Mouse (Mus musculus): ENCODE measurements around the gene Rps15. TPM values are rescaled to one million over a fixed set of nuclear protein-coding genes. Genes with fewer than 3 reads are reported as not detected.

Rps15 gene
- total and polyA plus RNA-seq, 3 experiments: 2,279 to 5,342 (median 2,739) TPM

GRCm38 (mm10) chr10:80255881-80256535, 36.2 kb upstream of the Rps15 start:
- Histone ChIP-seq H3K79me2 (replicated peaks; ENCODE audit: control insufficient read depth, extremely low read depth, insufficient read depth, poor library complexity, severe bottlenecking) (peaks cover 6% of the 10 kb centered on the region), H3K4me2 (ENCODE audit: insufficient read depth, low read depth, poor library complexity, severe bottlenecking) (no peak overlapping the region), H3K27ac (ENCODE audit: insufficient read depth, low read depth) (no peak overlapping the region), H3K4me1 (ENCODE audit: control insufficient read depth in 1 of 2, insufficient read depth in 2 of 2) (peaks cover 4 to 23% of the 10 kb centered on the region in 2 experiments), H3K9me3 (replicated peaks; ENCODE audit: low read length) (no peaks in the 10 kb centered on the region), H3K36me3 (replicated peaks in 1 of 2; ENCODE audit: control insufficient read depth in 1 of 2, insufficient read depth in 1 of 2, low read length in 1 of 2) (peaks cover 68 to 87% of the 10 kb centered on the region in 2 experiments), H3K4me3 (replicated peaks in 1 of 3; ENCODE audit: low read depth in 2 of 3, low read length in 2 of 3, poor library complexity in 1 of 3) (no peak overlapping the region), H3K27me3 (replicated peaks) (no peaks in the 10 kb centered on the region), H3K9ac (ENCODE audit: insufficient read depth, low read depth) (no peak overlapping the region)
- TF ChIP-seq MAZ (IDR thresholded peaks at IDR 0.05; ENCODE audit: low read depth, low read length) (no peak), MAX (IDR thresholded peaks at IDR 0.05; ENCODE audit: low read length) (no peak), USF1 (IDR thresholded peaks at IDR 0.05; ENCODE audit: low read depth, low read length) (no peak), USF2 (conservative IDR thresholded peaks at IDR 0.05; ENCODE audit: low read depth, low read length) (no peak), CTCF (conservative IDR thresholded peaks at IDR 0.05 in 1 of 2, IDR thresholded peaks at IDR 0.05 in 1 of 2; ENCODE audit: low read depth in 2 of 2, low read length in 2 of 2) (no peak), TBP (conservative IDR thresholded peaks at IDR 0.05; ENCODE audit: low read depth, low read length) (no peak)
- dilution Hi-C loops (cut with MboI; ENCODE audit: extremely low pct_ligation_motif_present, extremely low pct_unique_long_range_greater_than_20kb, low sequenced_read_pairs) (no loop called here), in situ Hi-C loops (cut with MboI; ENCODE audit: low pct_ligation_motif_present, low pct_unique_long_range_greater_than_20kb, low sequenced_read_pairs) (no loop called here)
- DNase-seq (ENCODE audit: extremely low read depth): no peak

- dilution Hi-C loops (cut with MboI; ENCODE audit: extremely low pct_ligation_motif_present, extremely low pct_unique_long_range_greater_than_20kb, low sequenced_read_pairs): no loop called here
- H3K4me3 ChIP-seq (replicated peaks in 1 of 3; ENCODE audit: low read depth in 2 of 3, low read length in 2 of 3, poor library complexity in 1 of 3): no peak overlapping the region
- H3K4me1 ChIP-seq (ENCODE audit: control insufficient read depth in 1 of 2, insufficient read depth in 2 of 2): peaks cover 5 to 19% of the 10 kb centered on the region in 2 experiments
- no peaks in the 10 kb centered on the region for H3K79me2 ChIP-seq (replicated peaks; ENCODE audit: control insufficient read depth, extremely low read depth, insufficient read depth, poor library complexity, severe bottlenecking)
- no peak overlapping the region for H3K4me2 ChIP-seq (ENCODE audit: insufficient read depth, low read depth, poor library complexity, severe bottlenecking)
- no peak for DNase-seq (ENCODE audit: extremely low read depth)
- H3K27ac ChIP-seq (ENCODE audit: insufficient read depth, low read depth): no peak overlapping the region
- H3K27me3 ChIP-seq (replicated peaks): no peaks in the 10 kb centered on the region
- no peaks in the 10 kb centered on the region for H3K9me3 ChIP-seq (replicated peaks; ENCODE audit: low read length)
- TF ChIP-seq MEF2A (IDR thresholded peaks at IDR 0.05; ENCODE audit: borderline replicate concordance, low read depth, low read length) (no peak), NRF1 (IDR thresholded peaks at IDR 0.05; ENCODE audit: low read depth, low read length) (no peak), POLR2AphosphoS2 (IDR thresholded peaks at IDR 0.05; ENCODE audit: low read depth, low read length) (no peak), NELFE (IDR thresholded peaks at IDR 0.05; ENCODE audit: low read depth, low read length) (no peak), MXI1 (IDR thresholded peaks at IDR 0.05; ENCODE audit: low read depth, low read length) (no peak), CHD2 (IDR thresholded peaks at IDR 0.05; ENCODE audit: low read length) (no peak), JUN (IDR thresholded peaks at IDR 0.05; ENCODE audit: insufficient read depth, low read depth, low read length) (no peak), PAX5 (IDR thresholded peaks at IDR 0.05; ENCODE audit: low read length) (no peak), CTCF (conservative IDR thresholded peaks at IDR 0.05 in 1 of 2, IDR thresholded peaks at IDR 0.05 in 1 of 2; ENCODE audit: low read depth in 2 of 2, low read length in 2 of 2) (no peak)
- no peak overlapping the region for H3K9ac ChIP-seq (ENCODE audit: insufficient read depth, low read depth)
- in situ Hi-C loops (cut with MboI; ENCODE audit: low pct_ligation_motif_present, low pct_unique_long_range_greater_than_20kb, low sequenced_read_pairs): no loop called here
- peaks cover 60 to 68% of the 10 kb centered on the region in 2 experiments for H3K36me3 ChIP-seq (replicated peaks in 1 of 2; ENCODE audit: control insufficient read depth in 1 of 2, insufficient read depth in 1 of 2, low read length in 1 of 2)
Measured at GRCm38 (mm10) chr10:80257936-80258335, 34.3 kb upstream of the Rps15 start.
